Mouse (Mus musculus): ENCODE data around the gene Lyrm1. TPM values are rescaled to one million over a fixed set of nuclear protein-coding genes. Genes with fewer than 3 reads are reported as not detected.

Gene Lyrm1
- polyA plus RNA-seq, 1 experiment from 2014 or later = 7.6 TPM

DNA sequence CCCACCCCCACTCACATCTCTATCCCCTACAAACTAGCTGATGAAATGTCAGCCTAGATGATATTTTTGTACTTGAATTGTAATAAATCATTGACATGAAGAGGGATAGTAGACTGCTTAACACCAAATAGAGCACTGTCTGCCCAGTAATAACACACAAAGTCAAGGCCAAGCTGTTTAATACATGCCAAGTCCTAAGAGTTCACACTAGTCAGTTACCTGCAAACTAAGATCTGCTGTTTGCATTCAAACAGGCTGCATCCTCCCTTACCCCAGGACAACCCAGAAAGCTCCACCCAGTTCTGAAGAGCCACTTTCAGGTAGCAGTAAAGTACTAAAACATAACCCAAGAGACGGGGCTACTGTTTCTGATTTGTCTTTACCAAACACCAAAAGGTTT is 3.5 kb upstream of the Lyrm1 start:
- Histone ChIP-seq H3K27ac (no peak overlapping the region), H3K9ac (no peak overlapping the region), H3K36me3 (no peaks in the 10 kb centered on the region), H3K9me3 (replicated peaks) (no peaks in the 10 kb centered on the region), H3K4me1 (replicated peaks) (peaks cover 21% of the 10 kb centered on the region), H3K27me3 (no peaks in the 10 kb centered on the region), H3K4me2 (no peak overlapping the region), H3K4me3 (no peak overlapping the region)
- no peak for ATAC-seq (replicated peaks; ENCODE audit: insufficient number of reproducible peaks, insufficient read depth, low FRiP score, low read depth)
- 79% methylated on average over 1 of the region's 1 CpGs for WGBS

DNA sequence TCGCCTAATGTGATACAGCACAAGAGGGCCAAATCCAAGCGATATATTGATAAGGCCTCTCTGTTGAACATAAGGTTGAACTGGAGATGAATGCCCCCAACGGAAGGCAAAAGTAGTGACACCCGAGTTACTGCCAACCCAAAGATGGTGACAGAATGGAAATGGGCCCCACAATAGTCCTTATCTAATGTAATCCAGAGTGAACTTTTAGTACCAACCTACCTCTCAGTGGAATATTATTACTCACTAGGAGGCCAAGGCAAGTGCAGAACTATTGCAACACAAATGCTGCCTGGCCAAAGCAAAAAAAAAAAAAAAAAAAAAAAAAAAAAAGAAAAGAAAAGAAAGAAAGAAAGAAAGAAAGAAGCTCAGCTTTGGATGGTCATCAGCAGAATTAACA is 2.9 kb upstream of the Lyrm1 start:
- Histone ChIP-seq H3K4me2 (no peak overlapping the region), H3K4me1 (replicated peaks) (peaks cover 21% of the 10 kb centered on the region), H3K36me3 (no peaks in the 10 kb centered on the region), H3K27ac (no peak overlapping the region), H3K9ac (no peak overlapping the region), H3K9me3 (replicated peaks) (no peaks in the 10 kb centered on the region), H3K27me3 (no peaks in the 10 kb centered on the region), H3K4me3 (no peak overlapping the region)
- no peak for ATAC-seq (replicated peaks; ENCODE audit: insufficient number of reproducible peaks, insufficient read depth, low FRiP score, low read depth)
- 84% methylated on average over 4 of the region's 4 CpGs for WGBS

DNA sequence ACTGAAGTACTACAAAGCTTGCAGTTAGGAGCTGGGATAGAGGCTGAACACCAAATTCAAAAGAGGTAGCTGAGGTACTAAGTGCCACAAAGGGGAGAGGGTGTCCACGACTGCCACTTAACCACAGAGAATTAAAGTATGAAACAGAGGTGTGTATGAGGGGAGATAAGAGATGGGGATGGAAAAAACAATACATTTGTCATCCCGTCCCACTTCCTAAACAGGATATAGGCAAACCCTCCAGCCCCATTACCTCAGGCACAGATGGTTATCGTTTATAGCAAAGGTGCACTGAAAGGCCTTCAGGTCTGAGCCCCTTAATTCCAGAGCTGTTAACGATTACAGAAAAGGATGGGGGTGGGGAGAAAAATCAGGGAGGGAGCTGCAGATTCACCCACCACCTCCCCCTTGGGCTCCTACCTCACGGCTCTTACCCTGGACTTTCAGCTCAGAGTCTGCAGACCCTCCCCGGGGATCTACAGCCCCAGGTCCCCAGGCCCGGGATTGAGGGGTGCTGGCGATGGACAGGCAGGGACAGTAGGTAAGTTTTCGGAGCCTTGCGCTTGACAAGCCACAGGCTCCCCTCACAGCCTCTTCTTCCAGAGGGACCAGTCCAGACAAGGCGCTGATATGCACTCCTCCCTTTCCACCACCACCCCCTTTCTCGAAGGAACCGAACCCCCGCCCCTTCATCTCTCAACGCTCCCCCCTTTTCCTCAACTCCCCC is 680 bp upstream of the Lyrm1 start:
- peak overlapping the region; percentile 90 for H3K9ac ChIP-seq

GRCm38 (mm10) chr7:119897521-119898109 is 2.0 kb downstream of the Lyrm1 start:
- Histone ChIP-seq H3K27ac (no peak overlapping the region), H3K9me3 (replicated peaks) (no peaks in the 10 kb centered on the region), H3K4me1 (replicated peaks) (peaks cover 21% of the 10 kb centered on the region), H3K27me3 (no peaks in the 10 kb centered on the region), H3K4me3 (no peak overlapping the region), H3K4me2 (no peak overlapping the region), H3K36me3 (no peaks in the 10 kb centered on the region), H3K9ac (no peak overlapping the region)
- WGBS = 88% methylated on average over 8 of the region's 8 CpGs
- ATAC-seq (replicated peaks; ENCODE audit: insufficient number of reproducible peaks, insufficient read depth, low FRiP score, low read depth) = no peak

More for the DNA sequence above, 680 bp upstream of the Lyrm1 start:
- H3K4me3 ChIP-seq = peak overlapping the region; percentile 88
- H3K36me3 ChIP-seq = no peaks in the 10 kb centered on the region
- peak overlapping the region; percentile 97 for H3K27ac ChIP-seq
- no peaks in the 10 kb centered on the region for H3K9me3 ChIP-seq (replicated peaks)
- ATAC-seq (replicated peaks; ENCODE audit: insufficient number of reproducible peaks, insufficient read depth, low FRiP score, low read depth) = peak; percentile 19; the same call in 1 of the 2 replicates
- no peaks in the 10 kb centered on the region for H3K27me3 ChIP-seq
- H3K4me1 ChIP-seq (replicated peaks) = peaks cover 21% of the 10 kb centered on the region
- under 1% methylated on average over 15 of the region's 15 CpGs for WGBS
- H3K4me2 ChIP-seq = peak overlapping the region; percentile 71

- H3K9ac ChIP-seq = no peak overlapping the region
- H3K4me2 ChIP-seq = no peak overlapping the region
- ATAC-seq (replicated peaks; ENCODE audit: insufficient number of reproducible peaks, insufficient read depth, low FRiP score, low read depth) = no peak
- 35% methylated on average over 1 of the region's 1 CpGs for WGBS
- H3K27ac ChIP-seq = no peak overlapping the region
- H3K9me3 ChIP-seq (replicated peaks) = no peaks in the 10 kb centered on the region
- peaks cover 19% of the 10 kb centered on the region for H3K4me1 ChIP-seq (replicated peaks)
- no peaks in the 10 kb centered on the region for H3K36me3 ChIP-seq
- no peaks in the 10 kb centered on the region for H3K27me3 ChIP-seq
- H3K4me3 ChIP-seq = no peak overlapping the region
These were observed 2.7 kb downstream of the Lyrm1 start for GRCm38 (mm10) chr7:119898247-119898856.

DNA sequence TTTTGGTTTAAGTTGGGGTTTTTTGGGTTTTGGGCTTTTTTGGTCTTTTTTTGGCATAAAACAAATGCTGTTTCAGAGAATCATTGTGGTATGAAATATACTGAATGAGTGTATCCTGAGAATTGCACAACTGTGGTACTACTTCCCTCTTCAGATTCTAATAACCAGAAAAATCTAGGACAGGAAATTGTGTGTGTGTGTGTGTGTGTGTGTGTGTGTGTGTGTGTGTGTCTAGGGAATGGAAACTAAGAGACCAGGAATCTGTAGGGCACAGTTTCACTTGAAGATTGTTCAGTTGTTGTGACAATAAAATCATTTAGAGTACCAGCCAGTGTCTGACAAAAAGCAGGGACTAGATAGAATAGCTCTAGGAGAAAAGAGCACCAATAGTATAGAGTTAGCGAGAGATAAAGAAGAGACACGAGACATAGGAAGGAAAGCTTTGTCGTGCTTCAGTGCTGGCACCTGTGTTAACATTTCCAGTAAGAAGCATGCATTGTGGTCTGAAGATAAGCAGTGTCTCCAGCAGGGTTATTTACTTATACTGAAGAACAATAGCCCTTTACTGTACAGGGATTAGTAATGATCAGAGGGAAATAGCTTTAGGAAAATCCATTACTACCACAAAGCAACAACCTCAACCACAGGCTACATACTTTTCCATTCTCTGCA is 3.9 kb downstream of the Lyrm1 start:
- Histone ChIP-seq H3K4me1 (replicated peaks) (peaks cover 10% of the 10 kb centered on the region), H3K9me3 (replicated peaks) (no peaks in the 10 kb centered on the region), H3K9ac (no peak overlapping the region), H3K4me2 (no peak overlapping the region), H3K4me3 (no peak overlapping the region), H3K27ac (no peak overlapping the region), H3K27me3 (no peaks in the 10 kb centered on the region), H3K36me3 (no peaks in the 10 kb centered on the region)
- ATAC-seq (replicated peaks; ENCODE audit: insufficient number of reproducible peaks, insufficient read depth, low FRiP score, low read depth) = no peak
- 42% methylated on average over 3 of the region's 3 CpGs for WGBS

- no peak overlapping the region for H3K4me2 ChIP-seq
- 88% methylated on average over 3 of the region's 3 CpGs for WGBS
- no peak overlapping the region for H3K4me3 ChIP-seq
- no peaks in the 10 kb centered on the region for H3K9me3 ChIP-seq (replicated peaks)
- H3K27ac ChIP-seq = no peak overlapping the region
- H3K27me3 ChIP-seq = no peaks in the 10 kb centered on the region
- H3K4me1 ChIP-seq (replicated peaks) = no peaks in the 10 kb centered on the region
- H3K9ac ChIP-seq = no peak overlapping the region
- no peaks in the 10 kb centered on the region for H3K36me3 ChIP-seq
- ATAC-seq (replicated peaks; ENCODE audit: insufficient number of reproducible peaks, insufficient read depth, low FRiP score, low read depth) = no peak
These were observed 11.0 kb downstream of the Lyrm1 start for GRCm38 (mm10) chr7:119906523-119907215.

DNA sequence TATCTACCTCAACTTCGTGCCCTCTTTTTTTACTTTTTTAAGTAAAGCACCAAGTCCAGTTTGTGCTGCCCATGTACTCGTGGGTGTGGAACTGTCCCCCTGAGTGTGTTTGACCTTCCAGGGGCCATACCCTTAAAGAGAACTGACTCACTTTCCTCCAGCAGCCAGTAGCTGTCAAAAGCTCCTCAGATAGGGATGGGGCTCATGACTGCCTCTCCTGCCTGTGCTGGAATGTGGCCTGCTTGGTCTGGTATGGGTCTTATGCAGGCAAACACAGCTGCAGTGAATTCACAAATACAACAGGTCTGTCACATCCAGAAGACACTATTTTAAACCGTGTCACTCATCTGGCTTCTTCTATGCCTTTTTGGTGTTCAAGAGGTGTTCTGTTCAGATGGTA is 16.1 kb downstream of the Lyrm1 start:
- WGBS = 54% methylated on average over 3 of the region's 3 CpGs
- Histone ChIP-seq H3K9me3 (replicated peaks) (no peaks in the 10 kb centered on the region), H3K36me3 (no peaks in the 10 kb centered on the region), H3K4me1 (replicated peaks) (no peaks in the 10 kb centered on the region), H3K27me3 (no peaks in the 10 kb centered on the region), H3K9ac (no peak overlapping the region), H3K27ac (no peak overlapping the region), H3K4me3 (no peak overlapping the region), H3K4me2 (no peak overlapping the region)
- ATAC-seq (replicated peaks; ENCODE audit: insufficient number of reproducible peaks, insufficient read depth, low FRiP score, low read depth) = no peak

DNA sequence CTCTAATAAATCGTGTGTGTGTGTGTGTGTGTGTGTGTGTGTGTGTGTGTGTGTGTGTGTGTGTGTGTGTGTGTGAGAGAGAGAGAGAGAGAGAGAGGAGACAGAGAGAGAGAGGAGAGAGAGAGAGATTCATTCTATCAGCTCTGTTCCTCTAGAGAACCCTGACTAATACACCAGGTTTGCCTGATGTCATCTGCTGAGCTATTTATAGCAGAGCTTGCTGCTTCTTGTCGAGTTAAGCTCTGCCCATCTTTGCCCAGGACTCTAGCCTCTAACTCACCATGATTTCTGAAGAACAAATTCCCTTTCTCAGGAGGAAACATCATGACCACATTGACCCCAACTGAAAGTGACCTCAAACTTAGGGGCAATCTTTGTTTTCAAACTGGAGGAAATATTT is 24.8 kb downstream of the Lyrm1 start:
- no peaks in the 10 kb centered on the region for H3K9me3 ChIP-seq (replicated peaks)
- WGBS = 25% methylated on average over 2 of the region's 2 CpGs
- H3K4me2 ChIP-seq = no peak overlapping the region
- no peaks in the 10 kb centered on the region for H3K27me3 ChIP-seq
- no peak overlapping the region for H3K27ac ChIP-seq
- no peak; the same call in 1 of the 2 replicates for ATAC-seq (replicated peaks; ENCODE audit: insufficient number of reproducible peaks, insufficient read depth, low FRiP score, low read depth)
- 0 out of 2 replicates have a peak, but pooled peaks cover 4% of the 10 kb centered on the region for H3K4me1 ChIP-seq (replicated peaks)
- H3K9ac ChIP-seq = no peak overlapping the region
- H3K4me3 ChIP-seq = no peak overlapping the region
- no peaks in the 10 kb centered on the region for H3K36me3 ChIP-seq

GRCm38 (mm10) chr7:119921054-119921453 is 25.4 kb downstream of the Lyrm1 start:
- Histone ChIP-seq H3K36me3 (no peaks in the 10 kb centered on the region), H3K27ac (no peak overlapping the region), H3K27me3 (no peaks in the 10 kb centered on the region), H3K4me3 (no peak overlapping the region), H3K4me2 (no peak overlapping the region), H3K4me1 (replicated peaks) (0 out of 2 replicates have a peak, but pooled peaks cover 4% of the 10 kb centered on the region), H3K9ac (no peak overlapping the region), H3K9me3 (replicated peaks) (no peaks in the 10 kb centered on the region)
- WGBS = 72% methylated on average over 4 of the region's 4 CpGs
- ATAC-seq (replicated peaks; ENCODE audit: insufficient number of reproducible peaks, insufficient read depth, low FRiP score, low read depth) = no peak
